Mouse (Mus musculus) NIH3T3 (cell line): ENCODE measurements around the gene Aqp8.

Source experiments
- DNase-seq: peaks from one replicate; pipeline ENCODE4 v3.0.0-alpha.2; 2012; ENCODE audit warnings: low read depth

The Aqp8 gene

GRCm38 (mm10) chr7:123462070-123462501, at the start of gene Aqp8:
TSS of gene Aqp8 (plus strand) at chr7:123462291.
- DNase-seq: peak; percentile 38

GRCm38 (mm10) chr7:123416803-123417202, 45.3 kb upstream of the Aqp8 start:
- DNase-seq: no peak

- no peak for DNase-seq
These were observed 44.4 kb upstream of the Aqp8 start for GRCm38 (mm10) chr7:123417661-123418060.

- DNase-seq: no peak
These were observed 42.1 kb upstream of the Aqp8 start for GRCm38 (mm10) chr7:123419984-123420383.

- no peak for DNase-seq
These were observed 40.1 kb upstream of the Aqp8 start for GRCm38 (mm10) chr7:123421958-123422357.

- no peak for DNase-seq
These were observed 37.8 kb upstream of the Aqp8 start for GRCm38 (mm10) chr7:123424281-123424680.

GRCm38 (mm10) chr7:123425134-123425757, 36.8 kb upstream of the Aqp8 start:
- no peak for DNase-seq

GRCm38 (mm10) chr7:123429624-123430410, 32.3 kb upstream of the Aqp8 start:
- DNase-seq: peak; percentile 71

GRCm38 (mm10) chr7:123430411-123430705, 31.7 kb upstream of the Aqp8 start:
- DNase-seq: peak; percentile 61

GRCm38 (mm10) chr7:123431206-123431605, 30.9 kb upstream of the Aqp8 start:
- DNase-seq: no peak

- DNase-seq: no peak
These were observed 20.0 kb upstream of the Aqp8 start for GRCm38 (mm10) chr7:123442079-123442478.

GRCm38 (mm10) chr7:123448794-123449193, 13.3 kb upstream of the Aqp8 start:
- DNase-seq: no peak

GRCm38 (mm10) chr7:123449676-123450075, 12.4 kb upstream of the Aqp8 start:
- DNase-seq: no peak

GRCm38 (mm10) chr7:123450515-123450914, 11.6 kb upstream of the Aqp8 start:
- DNase-seq: no peak

GRCm38 (mm10) chr7:123452551-123452950, 9.5 kb upstream of the Aqp8 start:
- no peak for DNase-seq

GRCm38 (mm10) chr7:123453066-123453465, 9.0 kb upstream of the Aqp8 start:
- DNase-seq: no peak

GRCm38 (mm10) chr7:123455088-123455487, 7.0 kb upstream of the Aqp8 start:
- peak; percentile 29 for DNase-seq

GRCm38 (mm10) chr7:123458309-123458708, 3.8 kb upstream of the Aqp8 start:
- no peak for DNase-seq

- no peak for DNase-seq
These were observed 2.8 kb upstream of the Aqp8 start for GRCm38 (mm10) chr7:123459247-123459646.

- DNase-seq: no peak
These were observed 775 bp upstream of the Aqp8 start for GRCm38 (mm10) chr7:123461316-123461715.

GRCm38 (mm10) chr7:123463569-123463968, 1.5 kb downstream of the Aqp8 start:
- no peak for DNase-seq

- DNase-seq: peak; percentile 87
These were observed 3.7 kb downstream of the Aqp8 start for GRCm38 (mm10) chr7:123465692-123466387.

- DNase-seq: no peak
These were observed 5.9 kb downstream of the Aqp8 start for GRCm38 (mm10) chr7:123467961-123468360.
